Mouse (Mus musculus): ENCODE measurements around the gene Cisd1. TPM values are rescaled to one million over a fixed set of nuclear protein-coding genes. Genes with fewer than 3 reads are reported as not detected.
"Not testable (repeated sequence)": the region's sequence is repeated elsewhere in the genome, so short reads cannot be mapped to it uniquely, and the experiment has no call there.

Cisd1 gene
- 27.5 and 31.4 TPM in 2 replicates for polyA plus RNA-seq (2011; ENCODE audit: insufficient read length, low read depth, missing spikeins)

- no peak for TF ChIP-seq CTCF (IDR thresholded peaks at IDR 0.05; ENCODE audit: borderline replicate concordance, insufficient read depth, low read length)
- TF ChIP-seq POLR2A (IDR thresholded peaks at IDR 0.05; ENCODE audit: low read depth, low read length), result peak; percentile 74
- no peak within 1 kb of the TSS for H3K27ac ChIP-seq (ENCODE audit: insufficient read depth, low read length)
- 0 out of 2 replicates have a peak, but pooled peaks cover 2% of the 10 kb centered on the region for H3K4me1 ChIP-seq (ENCODE audit: control insufficient read depth, insufficient read depth, low read length)
These were observed at the start of gene Cisd1 for GRCm38 (mm10) chr10:71344579-71345143. Cisd1 (minus strand) TSS chr10:71344954.

DNA sequence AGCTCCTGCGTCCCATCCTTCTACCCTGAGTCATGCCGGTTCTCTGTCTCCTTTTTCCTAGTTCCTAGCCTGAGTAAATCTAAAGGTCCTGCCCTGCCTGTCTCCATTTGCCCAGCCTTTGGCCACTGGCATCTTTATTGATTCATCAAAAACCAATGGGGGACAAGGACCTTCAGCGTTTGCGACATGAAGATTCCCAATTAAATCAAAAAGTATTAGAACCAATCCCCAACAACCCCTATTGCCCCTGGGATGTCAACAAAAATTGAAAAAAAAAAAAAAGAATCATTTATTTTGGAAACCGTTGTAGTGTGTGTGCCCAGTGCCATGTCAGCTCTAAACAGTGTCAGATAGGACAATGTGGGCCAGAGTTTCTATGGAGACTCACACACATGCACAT, 44.6 kb upstream of the Cisd1 start:
- no peak overlapping the region for H3K4me3 ChIP-seq (ENCODE audit: insufficient read depth, low read length)
- TF ChIP-seq CTCF (IDR thresholded peaks at IDR 0.05; ENCODE audit: borderline replicate concordance, insufficient read depth, low read length) (no peak), POLR2A (IDR thresholded peaks at IDR 0.05; ENCODE audit: low read depth, low read length) (no peak)
- no peaks in the 10 kb centered on the region for H3K4me1 ChIP-seq (ENCODE audit: control insufficient read depth, insufficient read depth, low read length)
- no peak overlapping the region for H3K27ac ChIP-seq (ENCODE audit: insufficient read depth, low read length)

More at GRCm38 (mm10) chr10:71344579-71345143, at the start of gene Cisd1:
- H3K4me3 ChIP-seq (ENCODE audit: insufficient read depth, low read length), result peak within 1 kb of the TSS; percentile 72

DNA sequence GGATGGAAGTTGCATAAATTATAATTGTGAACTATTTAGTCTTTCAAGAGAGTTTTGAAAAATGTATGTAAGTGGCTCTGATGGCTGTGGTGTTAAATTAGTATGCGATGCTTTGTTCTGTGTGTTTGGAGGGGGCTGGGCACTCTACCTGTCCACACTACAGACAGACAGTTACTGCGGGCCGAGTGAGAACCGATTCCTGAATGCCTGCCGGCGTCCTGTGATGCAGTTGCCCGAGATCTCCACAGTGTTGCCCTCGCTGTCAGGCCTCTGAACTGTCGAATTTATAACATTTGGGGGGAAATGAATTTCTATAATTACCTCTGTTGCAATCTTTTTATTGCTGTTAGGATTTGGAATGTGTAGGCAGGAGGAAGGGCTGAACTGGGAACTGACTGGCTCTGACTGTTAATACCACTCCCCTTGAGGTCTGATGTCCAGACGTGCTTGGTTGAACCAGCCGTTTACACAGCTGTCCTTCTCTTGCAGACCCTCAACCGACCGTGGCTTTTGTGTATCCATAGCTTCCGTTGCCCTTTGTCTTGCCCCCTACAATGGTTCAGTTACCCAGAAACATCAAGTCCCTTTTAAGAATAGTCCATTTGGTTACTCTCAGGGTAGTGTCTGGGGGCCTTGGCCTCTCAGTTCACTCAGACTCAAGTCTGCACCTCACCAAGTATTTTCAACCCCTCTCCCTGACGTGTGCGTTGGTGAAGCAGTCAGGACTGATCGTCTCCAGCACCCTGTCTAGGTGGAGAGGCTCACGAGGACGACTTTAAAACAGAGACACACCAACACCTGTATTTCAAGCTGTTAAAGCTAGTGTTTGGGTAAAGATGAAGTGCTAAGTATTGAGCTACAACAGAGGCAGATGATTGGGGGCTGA, 39.6 kb upstream of the Cisd1 start:
- H3K4me3 ChIP-seq (ENCODE audit: insufficient read depth, low read length), result no peak overlapping the region
- H3K27ac ChIP-seq (ENCODE audit: insufficient read depth, low read length), result no peak overlapping the region
- TF ChIP-seq CTCF (IDR thresholded peaks at IDR 0.05; ENCODE audit: borderline replicate concordance, insufficient read depth, low read length), result no peak
- TF ChIP-seq POLR2A (IDR thresholded peaks at IDR 0.05; ENCODE audit: low read depth, low read length), result no peak
- no peaks in the 10 kb centered on the region for H3K4me1 ChIP-seq (ENCODE audit: control insufficient read depth, insufficient read depth, low read length)

- H3K4me1 ChIP-seq (ENCODE audit: control insufficient read depth, insufficient read depth, low read length); H3K4me3 ChIP-seq (ENCODE audit: insufficient read depth, low read length); H3K27ac ChIP-seq (ENCODE audit: insufficient read depth, low read length): not testable (repeated sequence)
These were observed 38.8 kb upstream of the Cisd1 start for GRCm38 (mm10) chr10:71383552-71383924.

GRCm38 (mm10) chr10:71382858-71383551, 38.3 kb upstream of the Cisd1 start:
- Histone ChIP-seq H3K4me1 (ENCODE audit: control insufficient read depth, insufficient read depth, low read length) (no peaks in the 10 kb centered on the region), H3K4me3 (ENCODE audit: insufficient read depth, low read length) (no peak overlapping the region), H3K27ac (ENCODE audit: insufficient read depth, low read length) (no peak overlapping the region)
- TF ChIP-seq CTCF (IDR thresholded peaks at IDR 0.05; ENCODE audit: borderline replicate concordance, insufficient read depth, low read length) (no peak), POLR2A (IDR thresholded peaks at IDR 0.05; ENCODE audit: low read depth, low read length) (no peak)

- no peak overlapping the region for H3K27ac ChIP-seq (ENCODE audit: insufficient read depth, low read length)
- H3K4me1 ChIP-seq (ENCODE audit: control insufficient read depth, insufficient read depth, low read length), result no peaks in the 10 kb centered on the region
- TF ChIP-seq POLR2A (IDR thresholded peaks at IDR 0.05; ENCODE audit: low read depth, low read length), result no peak
- no peak for TF ChIP-seq CTCF (IDR thresholded peaks at IDR 0.05; ENCODE audit: borderline replicate concordance, insufficient read depth, low read length)
- H3K4me3 ChIP-seq (ENCODE audit: insufficient read depth, low read length), result no peak overlapping the region
These were observed 37.4 kb upstream of the Cisd1 start for GRCm38 (mm10) chr10:71382109-71382508.

DNA sequence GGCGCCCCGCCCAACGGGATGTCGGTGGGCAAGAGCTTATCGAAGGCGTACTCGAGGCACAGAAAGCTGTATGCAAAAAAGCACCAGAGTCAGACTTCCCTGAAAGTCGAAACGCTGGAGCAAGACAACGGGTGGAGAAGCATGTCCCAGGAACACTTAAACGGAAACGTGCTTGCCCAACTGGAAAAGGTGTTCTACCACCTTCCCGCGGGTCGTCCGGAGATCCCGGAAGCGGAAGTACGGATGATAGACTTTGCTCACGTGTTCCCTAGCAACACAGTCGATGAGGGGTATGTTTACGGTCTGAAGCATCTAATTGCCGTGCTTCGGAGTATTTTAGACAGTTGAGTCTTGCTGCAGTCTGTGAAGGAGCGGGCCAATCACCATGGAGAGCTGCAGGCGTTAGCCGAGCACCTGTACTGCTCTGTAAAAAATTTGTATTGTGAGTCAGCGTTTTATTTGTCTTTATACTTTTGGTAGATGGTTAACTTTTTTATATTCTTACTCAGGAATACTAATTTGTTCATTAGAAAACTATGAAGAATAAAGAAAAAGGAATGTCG, 36.8 kb upstream of the Cisd1 start:
- TF ChIP-seq POLR2A (IDR thresholded peaks at IDR 0.05; ENCODE audit: low read depth, low read length) (no peak), CTCF (IDR thresholded peaks at IDR 0.05; ENCODE audit: borderline replicate concordance, insufficient read depth, low read length) (no peak)
- Histone ChIP-seq H3K27ac (ENCODE audit: insufficient read depth, low read length) (no peak overlapping the region), H3K4me3 (ENCODE audit: insufficient read depth, low read length) (no peak overlapping the region), H3K4me1 (ENCODE audit: control insufficient read depth, insufficient read depth, low read length) (no peaks in the 10 kb centered on the region)

DNA sequence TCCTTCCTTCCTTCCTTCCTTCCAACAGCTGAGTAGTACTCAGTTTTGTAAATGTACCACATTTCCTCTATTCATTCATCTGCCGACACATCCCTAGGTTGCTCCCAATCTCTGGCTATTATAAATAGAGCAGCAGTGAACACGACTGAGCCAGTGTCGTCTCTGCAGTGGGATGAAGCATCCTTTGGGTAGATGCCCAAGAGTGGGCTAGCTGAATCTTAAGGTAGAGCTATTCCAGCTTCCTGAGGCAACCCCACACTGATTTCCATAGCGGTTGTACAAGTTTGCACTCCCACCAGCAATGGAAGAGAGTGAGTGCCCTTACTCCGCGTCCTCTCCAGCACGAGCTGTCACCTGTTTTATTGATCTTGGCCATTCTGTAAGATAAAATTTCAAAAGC, 35.7 kb upstream of the Cisd1 start:
- H3K4me3 ChIP-seq (ENCODE audit: insufficient read depth, low read length), result no peak overlapping the region
- TF ChIP-seq CTCF (IDR thresholded peaks at IDR 0.05; ENCODE audit: borderline replicate concordance, insufficient read depth, low read length) (no peak), POLR2A (IDR thresholded peaks at IDR 0.05; ENCODE audit: low read depth, low read length) (no peak)
- H3K4me1 ChIP-seq (ENCODE audit: control insufficient read depth, insufficient read depth, low read length), result no peaks in the 10 kb centered on the region
- no peak overlapping the region for H3K27ac ChIP-seq (ENCODE audit: insufficient read depth, low read length)

GRCm38 (mm10) chr10:71376014-71376413, 31.3 kb upstream of the Cisd1 start:
- Histone ChIP-seq H3K27ac (ENCODE audit: insufficient read depth, low read length) (no peak overlapping the region), H3K4me3 (ENCODE audit: insufficient read depth, low read length) (no peak overlapping the region), H3K4me1 (ENCODE audit: control insufficient read depth, insufficient read depth, low read length) (no peaks in the 10 kb centered on the region; the same call in 1 of the 2 replicates)
- TF ChIP-seq POLR2A (IDR thresholded peaks at IDR 0.05; ENCODE audit: low read depth, low read length) (no peak), CTCF (IDR thresholded peaks at IDR 0.05; ENCODE audit: borderline replicate concordance, insufficient read depth, low read length) (no peak)
